Mouse (Mus musculus) embryonic fibroblast, embryonic 13.5 days (primary cell): ENCODE results near the gene Adgre1.

Experiments
- CTCF ChIP-seq: IDR thresholded peaks from 2 replicates; pipeline ENCODE4 v1.5.1; 2011; ENCODE audit warnings: mild to moderate bottlenecking, control low read depth, low read length, moderate library complexity, borderline replicate concordance; ENCODE audit not compliant: insufficient read depth
- POLR2A ChIP-seq: IDR thresholded peaks from 2 replicates; pipeline ENCODE4 v1.6.1; 2011; ENCODE audit warnings: low read depth, mild to moderate bottlenecking, control low read depth, low read length, moderate library complexity

DNA sequence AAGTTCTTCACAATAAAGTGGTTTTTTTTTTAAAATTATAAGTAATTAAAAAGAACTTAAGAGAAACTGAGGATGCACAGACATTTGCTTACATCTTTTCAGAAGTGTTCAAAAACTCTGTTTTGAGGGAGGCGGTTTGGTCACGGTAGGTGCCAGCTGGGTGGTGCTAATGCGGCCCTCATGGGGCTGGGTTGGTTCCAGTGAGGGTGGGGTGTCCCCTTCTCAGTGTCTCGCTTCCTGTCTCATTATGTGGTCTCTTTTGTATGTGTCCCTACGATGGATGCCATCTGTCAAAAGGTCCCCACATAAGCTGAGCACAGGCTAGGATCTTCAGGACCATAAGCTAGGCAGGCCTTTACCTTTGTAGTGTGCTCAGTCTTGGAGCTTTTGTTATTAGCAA, 9.4 kb upstream of the Adgre1 start:
- no peak for TF ChIP-seq POLR2A
- no peak for TF ChIP-seq CTCF
